Mouse (Mus musculus) testis, adult 2 months (tissue): ENCODE results near the gene Trim56.

ENCODE experiments used
- CTCF ChIP-seq: fragments of 200-500 bp; IDR thresholded peaks from 2 replicates; pipeline ENCODE4 v1.5.1; 2012; ENCODE audit warnings: low read depth, mild to moderate bottlenecking, inconsistent platforms, low read length, moderate library complexity; ENCODE audit not compliant: control insufficient read depth, insufficient read depth, insufficient replicate concordance
- POLR2A ChIP-seq: fragments of 200-500 bp; IDR thresholded peaks from 2 replicates; pipeline ENCODE4 v1.6.1; 2012; ENCODE audit warnings: low read depth, mild to moderate bottlenecking, inconsistent platforms, low read length, moderate library complexity; ENCODE audit not compliant: control insufficient read depth

DNA sequence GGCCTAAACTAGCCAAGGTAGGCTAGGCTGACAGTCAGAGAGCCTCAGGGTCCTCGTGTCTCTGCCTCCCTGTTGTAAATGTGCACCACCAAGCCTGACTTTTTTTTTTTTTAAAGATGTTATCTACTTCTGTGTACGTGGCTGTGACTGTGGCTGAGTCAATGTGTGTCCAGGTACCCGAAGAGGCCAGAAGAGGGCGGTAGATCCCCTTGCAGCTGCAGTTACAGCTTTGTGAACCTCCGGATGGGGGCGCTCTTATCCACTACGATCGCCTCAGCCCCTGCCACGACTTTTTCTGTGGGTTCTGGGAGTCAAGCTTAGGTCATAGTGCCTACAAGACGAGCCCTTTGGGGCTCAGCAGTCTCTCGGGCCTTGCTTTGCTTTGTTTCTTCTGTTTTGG is 43.5 kb upstream of the Trim56 start:
- no peak for TF ChIP-seq POLR2A
- TF ChIP-seq CTCF = peak; percentile 71; the same call in 1 of the 2 replicates
